Mouse (Mus musculus): ENCODE results near the gene Dlg2. TPM values are rescaled to one million over a fixed set of nuclear protein-coding genes. Genes with fewer than 3 reads are reported as not detected.

Dlg2 gene
- polyA plus RNA-seq, 1 experiment = 7.6 TPM

GRCm38 (mm10) chr7:91311177-91311576 lies 834.7 kb downstream of the Dlg2 start:
- no peaks in the 10 kb centered on the region for H3K4me1 ChIP-seq (ENCODE audit: control insufficient read depth, insufficient read depth, insufficient read length, low read length)
- no peak overlapping the region for H3K27ac ChIP-seq (replicated peaks; ENCODE audit: low read depth, low read length)

GRCm38 (mm10) chr7:91345073-91345472 lies 868.6 kb downstream of the Dlg2 start:
- H3K27ac ChIP-seq (replicated peaks; ENCODE audit: low read depth, low read length) = no peak overlapping the region
- H3K4me3 ChIP-seq (ENCODE audit: insufficient read depth, low read depth, low read length) = no peak overlapping the region
- no peaks in the 10 kb centered on the region for H3K4me1 ChIP-seq (ENCODE audit: control insufficient read depth, insufficient read depth, insufficient read length, low read length)

More at GRCm38 (mm10) chr7:91311177-91311576, 834.7 kb downstream of the Dlg2 start:
- no peak overlapping the region for H3K4me3 ChIP-seq (ENCODE audit: insufficient read depth, low read depth, low read length)

- no peak overlapping the region for H3K27ac ChIP-seq (replicated peaks; ENCODE audit: low read depth, low read length)
- no peaks in the 10 kb centered on the region for H3K4me1 ChIP-seq (ENCODE audit: control insufficient read depth, insufficient read depth, insufficient read length, low read length)
- no peak overlapping the region for H3K4me3 ChIP-seq (ENCODE audit: insufficient read depth, low read depth, low read length)
Observed at GRCm38 (mm10) chr7:91369821-91370321, 893.4 kb downstream of the Dlg2 start.

GRCm38 (mm10) chr7:91382281-91382680 lies 905.8 kb downstream of the Dlg2 start:
- Histone ChIP-seq H3K4me3 (ENCODE audit: insufficient read depth, low read depth, low read length) (no peak overlapping the region), H3K4me1 (ENCODE audit: control insufficient read depth, insufficient read depth, insufficient read length, low read length) (no peaks in the 10 kb centered on the region)

GRCm38 (mm10) chr7:91383873-91384272 lies 907.4 kb downstream of the Dlg2 start:
- Histone ChIP-seq H3K4me3 (ENCODE audit: insufficient read depth, low read depth, low read length) (no peak overlapping the region), H3K4me1 (ENCODE audit: control insufficient read depth, insufficient read depth, insufficient read length, low read length) (no peaks in the 10 kb centered on the region), H3K27ac (replicated peaks; ENCODE audit: low read depth, low read length) (no peak overlapping the region)

More at GRCm38 (mm10) chr7:91382281-91382680, 905.8 kb downstream of the Dlg2 start:
- H3K27ac ChIP-seq (replicated peaks; ENCODE audit: low read depth, low read length) = no peak overlapping the region

GRCm38 (mm10) chr7:91389272-91389671 lies 912.8 kb downstream of the Dlg2 start:
- no peak overlapping the region for H3K27ac ChIP-seq (replicated peaks; ENCODE audit: low read depth, low read length)
- H3K4me3 ChIP-seq (ENCODE audit: insufficient read depth, low read depth, low read length) = no peak overlapping the region
- no peaks in the 10 kb centered on the region for H3K4me1 ChIP-seq (ENCODE audit: control insufficient read depth, insufficient read depth, insufficient read length, low read length)

- H3K4me1 ChIP-seq (ENCODE audit: control insufficient read depth, insufficient read depth, insufficient read length, low read length) = no peaks in the 10 kb centered on the region
- no peak overlapping the region for H3K27ac ChIP-seq (replicated peaks; ENCODE audit: low read depth, low read length)
- H3K4me3 ChIP-seq (ENCODE audit: insufficient read depth, low read depth, low read length) = no peak overlapping the region
Observed at GRCm38 (mm10) chr7:91397827-91398226, 921.4 kb downstream of the Dlg2 start.

- H3K4me1 ChIP-seq (ENCODE audit: control insufficient read depth, insufficient read depth, insufficient read length, low read length) = no peaks in the 10 kb centered on the region
- H3K27ac ChIP-seq (replicated peaks; ENCODE audit: low read depth, low read length) = no peak overlapping the region
Observed at GRCm38 (mm10) chr7:91412109-91412508, 935.6 kb downstream of the Dlg2 start.

GRCm38 (mm10) chr7:91414150-91414549 lies 937.7 kb downstream of the Dlg2 start:
- no peak overlapping the region for H3K27ac ChIP-seq (replicated peaks; ENCODE audit: low read depth, low read length)
- H3K4me1 ChIP-seq (ENCODE audit: control insufficient read depth, insufficient read depth, insufficient read length, low read length) = no peaks in the 10 kb centered on the region
- H3K4me3 ChIP-seq (ENCODE audit: insufficient read depth, low read depth, low read length) = no peak overlapping the region

More at GRCm38 (mm10) chr7:91412109-91412508, 935.6 kb downstream of the Dlg2 start:
- no peak overlapping the region for H3K4me3 ChIP-seq (ENCODE audit: insufficient read depth, low read depth, low read length)

GRCm38 (mm10) chr7:91414749-91415148 lies 938.3 kb downstream of the Dlg2 start:
- no peaks in the 10 kb centered on the region for H3K4me1 ChIP-seq (ENCODE audit: control insufficient read depth, insufficient read depth, insufficient read length, low read length)
- no peak overlapping the region for H3K27ac ChIP-seq (replicated peaks; ENCODE audit: low read depth, low read length)
- no peak overlapping the region for H3K4me3 ChIP-seq (ENCODE audit: insufficient read depth, low read depth, low read length)

GRCm38 (mm10) chr7:91420215-91420614 lies 943.7 kb downstream of the Dlg2 start:
- H3K4me3 ChIP-seq (ENCODE audit: insufficient read depth, low read depth, low read length) = no peak overlapping the region
- H3K27ac ChIP-seq (replicated peaks; ENCODE audit: low read depth, low read length) = no peak overlapping the region
- H3K4me1 ChIP-seq (ENCODE audit: control insufficient read depth, insufficient read depth, insufficient read length, low read length) = no peaks in the 10 kb centered on the region

GRCm38 (mm10) chr7:91423784-91424183 lies 947.3 kb downstream of the Dlg2 start:
- Histone ChIP-seq H3K27ac (replicated peaks; ENCODE audit: low read depth, low read length) (no peak overlapping the region), H3K4me1 (ENCODE audit: control insufficient read depth, insufficient read depth, insufficient read length, low read length) (no peaks in the 10 kb centered on the region), H3K4me3 (ENCODE audit: insufficient read depth, low read depth, low read length) (no peak overlapping the region)

- Histone ChIP-seq H3K4me3 (ENCODE audit: insufficient read depth, low read depth, low read length) (no peak overlapping the region), H3K4me1 (ENCODE audit: control insufficient read depth, insufficient read depth, insufficient read length, low read length) (no peaks in the 10 kb centered on the region), H3K27ac (replicated peaks; ENCODE audit: low read depth, low read length) (no peak overlapping the region)
Observed at GRCm38 (mm10) chr7:91429712-91430275, 953.3 kb downstream of the Dlg2 start.

GRCm38 (mm10) chr7:91431594-91432240 lies 955.2 kb downstream of the Dlg2 start:
- H3K4me1 ChIP-seq (ENCODE audit: control insufficient read depth, insufficient read depth, insufficient read length, low read length) = no peaks in the 10 kb centered on the region
- no peak overlapping the region for H3K27ac ChIP-seq (replicated peaks; ENCODE audit: low read depth, low read length)
- H3K4me3 ChIP-seq (ENCODE audit: insufficient read depth, low read depth, low read length) = no peak overlapping the region

GRCm38 (mm10) chr7:91432563-91432962 lies 956.1 kb downstream of the Dlg2 start:
- Histone ChIP-seq H3K27ac (replicated peaks; ENCODE audit: low read depth, low read length) (no peak overlapping the region), H3K4me1 (ENCODE audit: control insufficient read depth, insufficient read depth, insufficient read length, low read length) (no peaks in the 10 kb centered on the region), H3K4me3 (ENCODE audit: insufficient read depth, low read depth, low read length) (no peak overlapping the region)

- H3K4me3 ChIP-seq (ENCODE audit: insufficient read depth, low read depth, low read length) = no peak overlapping the region
- H3K27ac ChIP-seq (replicated peaks; ENCODE audit: low read depth, low read length) = no peak overlapping the region
Observed at GRCm38 (mm10) chr7:91434739-91435138, 958.3 kb downstream of the Dlg2 start.

More at GRCm38 (mm10) chr7:91434739-91435138, 958.3 kb downstream of the Dlg2 start:
- no peaks in the 10 kb centered on the region for H3K4me1 ChIP-seq (ENCODE audit: control insufficient read depth, insufficient read depth, insufficient read length, low read length)
